In the genomic region with DNA sequence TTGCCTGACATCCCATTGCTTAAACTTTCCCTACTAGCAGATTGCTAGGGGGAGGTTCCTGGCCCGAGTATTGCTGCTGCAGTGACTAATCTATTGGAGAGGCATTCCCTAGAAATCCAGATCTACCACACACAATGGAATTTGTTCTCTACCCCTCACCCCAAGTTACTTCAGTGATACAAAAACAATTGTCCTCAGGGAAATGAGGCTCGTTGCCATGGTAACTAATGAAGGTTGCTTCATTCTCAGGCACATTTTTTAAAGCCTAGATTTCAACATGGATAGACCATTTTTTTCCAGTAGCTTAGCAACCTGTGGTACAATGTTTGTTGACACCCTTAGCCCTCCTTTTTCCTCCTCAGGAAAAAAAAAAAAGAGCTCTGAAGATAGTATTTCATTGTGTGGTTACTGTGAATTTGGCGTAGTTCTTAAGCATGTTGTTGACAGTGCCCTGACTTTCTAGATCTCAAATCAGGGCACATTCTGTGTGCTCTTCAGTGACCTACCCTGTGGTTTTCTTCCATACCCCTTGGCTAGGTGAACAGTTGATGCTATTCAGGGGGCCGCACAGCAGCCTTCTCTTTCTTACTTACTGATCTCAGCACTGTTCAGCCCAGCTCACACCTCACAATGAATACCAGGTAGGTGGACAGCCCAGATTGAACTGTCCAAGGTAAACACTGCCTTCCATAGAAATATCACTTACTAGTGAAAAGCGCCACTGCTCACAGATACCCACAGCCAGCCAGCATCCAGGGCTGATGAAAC, we compare ENCODE assay signal across 9 mouse cellular contexts. TPM values are rescaled to one million over a fixed set of nuclear protein-coding genes. Genes with fewer than 3 reads are reported as not detected.
A peak's percentile ranks its signal among the peaks of the same experiment; 100 is the strongest.
DNase-seq lines count a peak whose midpoint lies in the region; ATAC-seq and TF ChIP-seq lines count a peak whose summit lies in the region.
"Had no signal": no experiment of that assay in that cellular context is flagged by ENCODE, and none has a peak within 500 bp of the region (broad histone marks: within the 10 kb centered on the region; RNA-seq: fewer than 3 reads in every experiment).

No protein-coding gene starts in this region.

- H3K9ac ChIP-seq in heart, adult 2 months (ENCODE audit: low read depth, low read length): peak overlapping the region; percentile 5; the same call in 1 of the 2 replicates
- no peak overlapping the region for H3K9ac ChIP-seq in midbrain, embryonic 12.5 days (replicated peaks)
- H3K9ac ChIP-seq: limb, embryonic 12.5 days had no signal

- intact Hi-C loops in left cerebral cortex, postnatal 4 days (cut with DNase I): loop anchor here (5.0 kb wide), 1 partner anchor 57 kb away; no protein-coding TSS in a partner anchor
- intact Hi-C loops in heart, adult 2 months (cut with DNase I): loop anchor here (2.0 to 5.0 kb wide), 2 partner anchors 92 to 119 kb away; partner anchors contain the start of gene Ints6

- H3K27ac ChIP-seq in heart, adult 2 months: peak overlapping the region; percentile 80
- H3K27ac ChIP-seq in midbrain, embryonic 12.5 days (replicated peaks): peak overlapping the region; percentile 60
- H3K27ac ChIP-seq: limb, embryonic 12.5 days had no signal

- no peak overlapping the region for H3K4me3 ChIP-seq in heart, adult 2 months
- H3K4me3 ChIP-seq in midbrain, embryonic 12.5 days: no peak overlapping the region
- H3K4me3 ChIP-seq: limb, embryonic 12.5 days had no signal

- DNase-seq in left cerebral cortex, adult 11 months (ENCODE audit: low spot score): peak; percentile 80
- DNase-seq in left cerebral cortex, postnatal 4 days: no peak
- DNase-seq in embryo, embryonic 11.5 days (ENCODE audit: low read depth, low spot score): peak; percentile 35
- peak in 1 of 2 experiments; percentile 65 for DNase-seq in heart, adult 2 months
- peak; percentile 93 for DNase-seq in layer of hippocampus, adult 9-11 months
- no peak for DNase-seq in thymus, postnatal 14 days
- DNase-seq in yolk sac, embryonic 10.5 days (ENCODE audit: low spot score): no peak

- no peak for TF ChIP-seq CTCF in heart, adult 2 months (IDR thresholded peaks at IDR 0.05)

- H3K36me3 ChIP-seq in heart, adult 2 months (ENCODE audit: control insufficient read depth, insufficient read depth, low read length): peaks cover 35% of the 10 kb centered on the region
- H3K36me3 ChIP-seq in midbrain, embryonic 12.5 days: no peaks in the 10 kb centered on the region
- H3K36me3 ChIP-seq: limb, embryonic 12.5 days had no signal

- no peak for TF ChIP-seq POLR2A in heart, adult 2 months (IDR thresholded peaks at IDR 0.05; ENCODE audit: insufficient read depth, low read depth, low read length)

- WGBS in heart, adult 2 months: 47% methylated on average over 5 of the region's 5 CpGs
- 37% methylated on average over 5 of the region's 5 CpGs for WGBS in midbrain, embryonic 12.5 days

- no peak for TF ChIP-seq EP300 in heart, adult 2 months (IDR thresholded peaks at IDR 0.05; ENCODE audit: insufficient read depth, low read depth, low read length)

- peaks cover 2% of the 10 kb centered on the region for H3K79me2 ChIP-seq in heart, adult 2 months (replicated peaks; ENCODE audit: control insufficient read depth, insufficient read depth, low read length)

- peak; percentile 47; the same call in 1 of the 2 replicates for ATAC-seq in midbrain, embryonic 12.5 days (ENCODE audit: low FRiP score, low read depth)

- H3K4me2 ChIP-seq in midbrain, embryonic 12.5 days (replicated peaks): no peak overlapping the region; the same call in 1 of the 2 replicates
- H3K4me2 ChIP-seq: limb, embryonic 12.5 days had no signal

- H3K27me3 ChIP-seq in heart, adult 2 months (ENCODE audit: control insufficient read depth, insufficient read depth, low read length): no peaks in the 10 kb centered on the region
- H3K27me3 ChIP-seq in midbrain, embryonic 12.5 days: no peaks in the 10 kb centered on the region
- H3K27me3 ChIP-seq: limb, embryonic 12.5 days had no signal

- H3K4me1 ChIP-seq in heart, adult 2 months (ENCODE audit: control insufficient read depth, insufficient read depth, low read length): peaks cover 37% of the 10 kb centered on the region
- H3K4me1 ChIP-seq in midbrain, embryonic 12.5 days: peaks cover 42% of the 10 kb centered on the region

- no peaks in the 10 kb centered on the region for H3K9me3 ChIP-seq in midbrain, embryonic 12.5 days
- H3K9me3 ChIP-seq: limb, embryonic 12.5 days had no signal

RNA-seq across cellular contexts. Expression of gene Wdfy2, which starts 42.8 kb away (rescaled TPM):
- total RNA-seq in left cerebral cortex, postnatal 4 days (2021): 10 to 100 TPM; 15.6 to 15.8 TPM
- 1 to 10 TPM; 6.5 to 6.7 TPM for total RNA-seq in heart, adult 2 months (2021)
- 5.0 and 8.0 TPM in 2 replicates for polyA plus RNA-seq in heart, adult 2 months (2012; rRNA removed)
- 15.6 and 16.2 TPM in 2 replicates for polyA plus RNA-seq in midbrain, embryonic 12.5 days (2016; fragmentation: Nextera tagmentation; extraction: Ambion mirVana)

Comparison
In these comparisons a context has a peak if more than half of its experiments do, and no peak if none do; other contexts are left out.
1. DNase-seq: peak in left cerebral cortex, adult 11 months (single experiment), embryo, embryonic 11.5 days (single experiment) and layer of hippocampus, adult 9-11 months (single experiment); none in left cerebral cortex, postnatal 4 days (single experiment), thymus, postnatal 14 days (single experiment) and yolk sac, embryonic 10.5 days (single experiment).